Mouse (Mus musculus): Measurements from ENCODE around the gene Tmc5.

Tmc5 gene

GRCm38 (mm10) chr7:118597201-118597600 is at the start of gene Tmc5:
Tmc5 (plus strand) TSS chr7:118597297.
- no peak for DNase-seq

GRCm38 (mm10) chr7:118547451-118547850 is 49.6 kb upstream of the Tmc5 start:
- no peak for DNase-seq

- DNase-seq, result no peak
These were observed 43.2 kb upstream of the Tmc5 start for GRCm38 (mm10) chr7:118553881-118554280.

- no peak for DNase-seq
These were observed 42.8 kb upstream of the Tmc5 start for GRCm38 (mm10) chr7:118554290-118554689.

- no peak for DNase-seq
These were observed 28.0 kb upstream of the Tmc5 start for GRCm38 (mm10) chr7:118569121-118569543.

- no peak for DNase-seq
These were observed 25.7 kb upstream of the Tmc5 start for GRCm38 (mm10) chr7:118571350-118571749.

- peak in 1 of 2 experiments; percentile 33 for DNase-seq
These were observed 25.1 kb upstream of the Tmc5 start for GRCm38 (mm10) chr7:118572039-118572438.

GRCm38 (mm10) chr7:118578269-118578668 is 18.8 kb upstream of the Tmc5 start:
- no peak for DNase-seq

GRCm38 (mm10) chr7:118579938-118580337 is 17.2 kb upstream of the Tmc5 start:
- DNase-seq, result no peak

- no peak for DNase-seq
These were observed 13.3 kb upstream of the Tmc5 start for GRCm38 (mm10) chr7:118583821-118584220.

- DNase-seq, result peak in 1 of 2 experiments; percentile 19
These were observed 12.7 kb upstream of the Tmc5 start, which contains the start of gene Tmc7 for GRCm38 (mm10) chr7:118584257-118584907. Tmc7 (minus strand) TSS chr7:118584736.

GRCm38 (mm10) chr7:118584926-118585325 is 12.2 kb upstream of the Tmc5 start:
- no peak for DNase-seq

- DNase-seq, result peak in 1 of 2 experiments; percentile 31
These were observed 11.2 kb upstream of the Tmc5 start for GRCm38 (mm10) chr7:118585856-118586255.

GRCm38 (mm10) chr7:118590726-118591305 is 6.3 kb upstream of the Tmc5 start:
- DNase-seq, result no peak

- no peak for DNase-seq
These were observed 5.0 kb upstream of the Tmc5 start for GRCm38 (mm10) chr7:118592146-118592545.

- no peak for DNase-seq
These were observed 3.3 kb upstream of the Tmc5 start for GRCm38 (mm10) chr7:118593567-118594407.

- no peak for DNase-seq
These were observed 2.5 kb upstream of the Tmc5 start for GRCm38 (mm10) chr7:118594611-118595010.

- DNase-seq, result peak; percentile 89 to 93
These were observed 1.9 kb upstream of the Tmc5 start for GRCm38 (mm10) chr7:118595228-118595627.

GRCm38 (mm10) chr7:118596271-118596670 is 826 bp upstream of the Tmc5 start:
- no peak for DNase-seq

- peak; percentile 28 to 44 for DNase-seq
These were observed 3.0 kb downstream of the Tmc5 start for GRCm38 (mm10) chr7:118599954-118600631.

GRCm38 (mm10) chr7:118604842-118605241 is 7.7 kb downstream of the Tmc5 start:
- DNase-seq, result no peak

- no peak for DNase-seq
These were observed 12.7 kb downstream of the Tmc5 start for GRCm38 (mm10) chr7:118609815-118610214.

- DNase-seq, result no peak
These were observed 13.6 kb downstream of the Tmc5 start for GRCm38 (mm10) chr7:118610721-118611120.
